Mouse (Mus musculus) stomach, postnatal 0 days (tissue): ENCODE measurements around the gene Trim44.

Source experiments
- CTCF ChIP-seq: IDR thresholded peaks from 2 replicates; pipeline ENCODE4 v1.5.1; 2016; ENCODE audit warnings: antibody characterized with exemption, low read depth, mild to moderate bottlenecking, moderate library complexity
- EP300 ChIP-seq: optimal IDR thresholded peaks from 2 replicates; pipeline ENCODE3; 2016; ENCODE audit warnings: antibody characterized with exemption

GRCm38 (mm10) chr2:102312903-102313302, 94.7 kb downstream of the Trim44 start:
- TF ChIP-seq EP300 (no peak), CTCF (no peak)
